Mouse (Mus musculus): Measurements from ENCODE around the gene Dupd1.

- TF ChIP-seq CTCF (IDR thresholded peaks at IDR 0.05; ENCODE audit: borderline replicate concordance, insufficient read depth, low read length) (no peak), POLR2A (IDR thresholded peaks at IDR 0.05; ENCODE audit: low read depth, low read length) (peak; percentile 73)
Observed at GRCm38 (mm10) chr14:21750008-21750880, 35.9 kb upstream of the Dupd1 start, which contains the start of gene Samd8.

Data from embryonic fibroblast, embryonic 13.5 days (primary cell).